ENCODE assay signal across 12 mouse cellular contexts in genomic region chr7:132802691-132803090, GRCm38 (mm10). TPM values are rescaled to one million over a fixed set of nuclear protein-coding genes. Genes with fewer than 3 reads are reported as not detected.
DNase-seq lines count a peak whose midpoint lies in the region; ATAC-seq and TF ChIP-seq lines count a peak whose summit lies in the region.
"Had no signal": no experiment of that assay in that cellular context is flagged by ENCODE, and none has a peak within 500 bp of the region (broad histone marks: within the 10 kb centered on the region; RNA-seq: fewer than 3 reads in every experiment).

No protein-coding gene starts in this region.

- TF ChIP-seq POLR2A in cortical plate, adult 2 months (IDR thresholded peaks at IDR 0.05; ENCODE audit: extremely low read depth, insufficient read depth, low read length), result no peak

- no peaks in the 10 kb centered on the region for H3K27me3 ChIP-seq in forebrain, embryonic 11.5 days (ENCODE audit: control insufficient read depth, insufficient read depth, low read length)
- no peaks in the 10 kb centered on the region for H3K27me3 ChIP-seq in forebrain, postnatal 0 days (ENCODE audit: insufficient read depth, low read length)
- no peaks in the 10 kb centered on the region for H3K27me3 ChIP-seq in liver, embryonic 12.5 days (replicated peaks)
- no peaks in the 10 kb centered on the region for H3K27me3 ChIP-seq in liver, embryonic 11.5 days (replicated peaks; ENCODE audit: control insufficient read depth, insufficient read depth, low read length)
- H3K27me3 ChIP-seq: midbrain, embryonic 12.5 days had no signal

- H3K4me3 ChIP-seq in forebrain, embryonic 11.5 days (ENCODE audit: low read depth, low read length), result no peak overlapping the region
- no peak overlapping the region for H3K4me3 ChIP-seq in forebrain, postnatal 0 days (ENCODE audit: low read depth, low read length)
- no peak overlapping the region for H3K4me3 ChIP-seq in liver, embryonic 12.5 days
- H3K4me3 ChIP-seq in liver, embryonic 11.5 days (ENCODE audit: low read depth, low read length), result no peak overlapping the region
- no peak overlapping the region for H3K4me3 ChIP-seq in cortical plate, adult 2 months (ENCODE audit: insufficient read depth, low read length)
- H3K4me3 ChIP-seq: midbrain, embryonic 12.5 days had no signal

- H3K9ac ChIP-seq in forebrain, embryonic 11.5 days (ENCODE audit: low read length), result no peak overlapping the region
- H3K9ac ChIP-seq in forebrain, postnatal 0 days, result no peak overlapping the region
- H3K9ac ChIP-seq in liver, embryonic 12.5 days, result no peak overlapping the region
- H3K9ac ChIP-seq in liver, embryonic 11.5 days (ENCODE audit: low read depth, low read length), result no peak overlapping the region
- H3K9ac ChIP-seq: midbrain, embryonic 12.5 days had no signal

- H3K9me3 ChIP-seq in forebrain, embryonic 11.5 days (ENCODE audit: control insufficient read depth, low read length), result no peaks in the 10 kb centered on the region
- no peaks in the 10 kb centered on the region for H3K9me3 ChIP-seq in forebrain, postnatal 0 days (ENCODE audit: low read length)
- no peaks in the 10 kb centered on the region for H3K9me3 ChIP-seq in liver, embryonic 12.5 days (replicated peaks)
- H3K9me3 ChIP-seq in liver, embryonic 11.5 days (ENCODE audit: control insufficient read depth, low read length), result no peaks in the 10 kb centered on the region
- H3K9me3 ChIP-seq: midbrain, embryonic 12.5 days had no signal

- no peak overlapping the region for H3K27ac ChIP-seq in forebrain, embryonic 11.5 days (ENCODE audit: low read depth, low read length)
- H3K27ac ChIP-seq in forebrain, postnatal 0 days (ENCODE audit: low read depth, low read length), result no peak overlapping the region
- peak overlapping the region; percentile 12; the same call in 1 of the 2 replicates for H3K27ac ChIP-seq in liver, embryonic 12.5 days
- no peak overlapping the region for H3K27ac ChIP-seq in liver, embryonic 11.5 days (ENCODE audit: low read depth, low read length)
- H3K27ac ChIP-seq in cortical plate, adult 2 months (ENCODE audit: insufficient read depth, low read length), result peak overlapping the region; percentile 43; the same call in 1 of the 2 replicates
- H3K27ac ChIP-seq: kidney, postnatal 0 days; midbrain, embryonic 12.5 days had no signal

- H3K36me3 ChIP-seq in forebrain, embryonic 11.5 days (ENCODE audit: control insufficient read depth, insufficient read depth, low read length), result no peaks in the 10 kb centered on the region
- H3K36me3 ChIP-seq in forebrain, postnatal 0 days (ENCODE audit: insufficient read depth), result no peaks in the 10 kb centered on the region
- peaks cover 14% of the 10 kb centered on the region; the same call in 1 of the 2 replicates for H3K36me3 ChIP-seq in liver, embryonic 12.5 days
- no peaks in the 10 kb centered on the region for H3K36me3 ChIP-seq in liver, embryonic 11.5 days (ENCODE audit: control insufficient read depth, insufficient read depth, low read length)

- peaks cover 15% of the 10 kb centered on the region for H3K4me1 ChIP-seq in forebrain, embryonic 11.5 days (replicated peaks; ENCODE audit: control insufficient read depth, insufficient read depth, low read length)
- peaks cover 13% of the 10 kb centered on the region; the same call in 1 of the 2 replicates for H3K4me1 ChIP-seq in forebrain, postnatal 0 days (ENCODE audit: insufficient read depth)
- peaks cover 91% of the 10 kb centered on the region for H3K4me1 ChIP-seq in liver, embryonic 12.5 days
- H3K4me1 ChIP-seq in liver, embryonic 11.5 days (replicated peaks; ENCODE audit: control insufficient read depth, insufficient read depth, low read length), result peaks cover 62% of the 10 kb centered on the region
- peaks cover 27% of the 10 kb centered on the region for H3K4me1 ChIP-seq in cortical plate, adult 2 months (ENCODE audit: control insufficient read depth, insufficient read depth, low read length)

- no peak for ATAC-seq in forebrain, embryonic 11.5 days (replicated peaks; ENCODE audit: low FRiP score)
- no peak for ATAC-seq in forebrain, postnatal 0 days
- ATAC-seq in liver, embryonic 12.5 days, result no peak
- ATAC-seq in liver, embryonic 11.5 days (replicated peaks; ENCODE audit: low FRiP score), result no peak

- no peak for TF ChIP-seq CTCF in forebrain, postnatal 0 days (IDR thresholded peaks at IDR 0.05; ENCODE audit: low read depth)
- TF ChIP-seq CTCF in cortical plate, adult 2 months (IDR thresholded peaks at IDR 0.05; ENCODE audit: extremely low read depth, insufficient read depth, low read length), result no peak

- no peak overlapping the region for H3K4me2 ChIP-seq in forebrain, embryonic 11.5 days (ENCODE audit: low read depth, low read length, severe bottlenecking)
- no peak overlapping the region for H3K4me2 ChIP-seq in forebrain, postnatal 0 days (ENCODE audit: low read depth)
- H3K4me2 ChIP-seq in liver, embryonic 12.5 days, result no peak overlapping the region
- no peak overlapping the region for H3K4me2 ChIP-seq in liver, embryonic 11.5 days
- H3K4me2 ChIP-seq: midbrain, embryonic 12.5 days had no signal

- WGBS in forebrain, embryonic 11.5 days, result 84% methylated on average over 11 of the region's 11 CpGs
- 85% methylated on average over 11 of the region's 11 CpGs for WGBS in forebrain, postnatal 0 days
- WGBS in liver, embryonic 12.5 days (ENCODE audit: insufficient replicate concordance), result 84% methylated on average over 11 of the region's 11 CpGs
- 87% methylated on average over 11 of the region's 11 CpGs for WGBS in liver, embryonic 11.5 days

- peak; percentile 45 for DNase-seq in forebrain, embryonic 11.5 days (ENCODE audit: low spot score)
- no peak for DNase-seq in forebrain, postnatal 0 days
- no peak for DNase-seq in liver, embryonic 11.5 days (ENCODE audit: low spot score)
- DNase-seq in kidney, postnatal 25 days, result peak; percentile 52 to 77
- no peak for DNase-seq in frontal cortex, postnatal 10 days (ENCODE audit: low spot score in 2 of 2)
- DNase-seq in layer of hippocampus, postnatal 14 days (ENCODE audit: low spot score in 2 of 2), result no peak
- DNase-seq: left cerebral cortex, postnatal 4 days; thymus, postnatal 25 days had no signal

RNA-seq across cellular contexts. Expression of gene Fam53b, which starts 11.0 kb away (rescaled TPM):
- polyA plus RNA-seq in forebrain, embryonic 11.5 days (2014; fragmentation: Nextera tagmentation; extraction: Ambion mirVana), result 44.3 and 45.5 TPM in 2 replicates
- total RNA-seq in forebrain, postnatal 0 days (2014; rRNA removed), result 5.6 and 15.4 TPM in 2 replicates
- 5.6 and 5.8 TPM in 2 replicates for polyA plus RNA-seq in forebrain, postnatal 0 days (2015; fragmentation: Nextera tagmentation; extraction: Ambion mirVana)
- 27.2 and 28.8 TPM in 2 replicates for polyA plus RNA-seq in liver, embryonic 12.5 days (2016; fragmentation: Nextera tagmentation; extraction: Ambion mirVana)
- polyA plus RNA-seq in liver, embryonic 11.5 days (2014; fragmentation: Nextera tagmentation; extraction: Ambion mirVana), result 20.1 and 20.4 TPM in 2 replicates
- 21.4 and 21.9 TPM in 2 replicates for polyA plus RNA-seq in cortical plate, adult 2 months (2012; rRNA removed)
- total RNA-seq in layer of hippocampus, postnatal 14 days (2021), result 10 to 100 TPM; 26.4 to 27.2 TPM

RNA-seq across cellular contexts. Expression of gene Eef1akmt2, which starts 49.8 kb away (rescaled TPM):
- polyA plus RNA-seq in forebrain, embryonic 11.5 days (2014; fragmentation: Nextera tagmentation; extraction: Ambion mirVana), result 80.7 and 91.7 TPM in 2 replicates
- 86.1 and 101 TPM in 2 replicates for total RNA-seq in forebrain, postnatal 0 days (2014; rRNA removed)
- polyA plus RNA-seq in forebrain, postnatal 0 days (2015; fragmentation: Nextera tagmentation; extraction: Ambion mirVana), result 77.3 and 85.9 TPM in 2 replicates
- polyA plus RNA-seq in liver, embryonic 12.5 days (2016; fragmentation: Nextera tagmentation; extraction: Ambion mirVana), result 29.6 and 31.4 TPM in 2 replicates
- 50.4 and 54.0 TPM in 2 replicates for polyA plus RNA-seq in liver, embryonic 11.5 days (2014; fragmentation: Nextera tagmentation; extraction: Ambion mirVana)
- polyA plus RNA-seq in cortical plate, adult 2 months (2012; rRNA removed), result 34.7 and 36.9 TPM in 2 replicates
- 10 to 100 TPM; 30.8 to 36.3 TPM for total RNA-seq in layer of hippocampus, postnatal 14 days (2021)

RNA-seq across cellular contexts. Expression of gene Abraxas2, which starts 56.3 kb away (rescaled TPM):
- 34.9 and 40.6 TPM in 2 replicates for polyA plus RNA-seq in forebrain, embryonic 11.5 days (2014; fragmentation: Nextera tagmentation; extraction: Ambion mirVana)
- 36.8 and 38.2 TPM in 2 replicates for total RNA-seq in forebrain, postnatal 0 days (2014; rRNA removed)
- polyA plus RNA-seq in forebrain, postnatal 0 days (2015; fragmentation: Nextera tagmentation; extraction: Ambion mirVana), result 21.1 and 32.9 TPM in 2 replicates
- polyA plus RNA-seq in liver, embryonic 12.5 days (2016; fragmentation: Nextera tagmentation; extraction: Ambion mirVana), result 17.7 and 18.1 TPM in 2 replicates
- polyA plus RNA-seq in liver, embryonic 11.5 days (2014; fragmentation: Nextera tagmentation; extraction: Ambion mirVana), result 26.9 and 28.5 TPM in 2 replicates
- polyA plus RNA-seq in cortical plate, adult 2 months (2012; rRNA removed), result 24.0 and 25.1 TPM in 2 replicates
- 10 to 100 TPM; 26.4 to 29.6 TPM for total RNA-seq in layer of hippocampus, postnatal 14 days (2021)

Comparison
In these comparisons a context has a peak if more than half of its experiments do, and no peak if none do; other contexts are left out.
1. DNase-seq: peak in forebrain, embryonic 11.5 days (single experiment) and kidney, postnatal 25 days (2 of 2); none in forebrain, postnatal 0 days (single experiment), liver, embryonic 11.5 days (single experiment), frontal cortex, postnatal 10 days (0 of 2) and layer of hippocampus, postnatal 14 days (0 of 2).
2. H3K27ac ChIP-seq: peak in liver, embryonic 12.5 days (single experiment) and cortical plate, adult 2 months (single experiment); none in forebrain, embryonic 11.5 days (single experiment), forebrain, postnatal 0 days (single experiment) and liver, embryonic 11.5 days (single experiment).